Mouse (Mus musculus) E14TG2a.4 (cell line): ENCODE data around the gene Gm42878.

Experiments used
- CTCF ChIP-seq: conservative IDR thresholded peaks from 2 replicates; pipeline ENCODE4 v1.5.1; 2014; ENCODE audit warnings: low read length
- POU5F1 ChIP-seq: IDR thresholded peaks from 2 replicates; pipeline ENCODE4 v1.6.1; 2014; ENCODE audit warnings: low read length, borderline replicate concordance

DNA sequence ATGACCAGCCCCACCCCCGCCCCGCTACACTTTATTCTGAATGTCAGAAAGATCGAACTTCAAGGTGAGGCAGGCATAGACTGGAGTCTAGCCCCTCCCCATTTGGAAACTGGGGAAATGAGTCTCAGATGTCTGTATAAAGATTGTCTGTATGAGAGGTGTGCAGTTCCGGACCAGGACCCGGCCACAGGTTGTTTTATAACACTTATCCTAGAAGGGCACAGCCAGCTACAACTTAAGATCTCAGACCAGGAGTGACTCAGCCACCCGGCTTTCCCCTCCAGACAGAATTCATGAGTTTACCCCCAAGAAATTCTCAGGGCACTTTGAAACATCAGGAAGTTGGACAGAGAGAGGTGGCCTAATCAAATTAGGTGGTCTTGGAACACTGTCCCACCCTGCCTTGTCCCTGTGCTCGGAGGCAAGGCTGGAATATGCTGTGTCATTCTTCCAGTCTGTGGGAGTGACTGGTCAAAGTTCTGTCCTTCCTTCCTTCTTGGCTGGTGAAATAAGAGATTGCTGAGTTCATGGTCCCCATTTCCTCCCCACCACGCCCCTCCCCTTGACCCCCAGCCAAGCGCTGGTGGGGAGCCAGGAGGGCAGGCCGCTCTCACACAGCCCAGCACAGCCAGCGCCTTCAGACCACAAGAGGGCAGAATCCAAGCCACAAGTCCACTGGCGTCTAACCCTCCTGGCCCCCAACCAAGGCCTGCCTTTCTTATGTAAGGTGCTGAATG is 38.7 kb upstream of the Gm42878 start:
- TF ChIP-seq POU5F1 (no peak), CTCF (peak; percentile 47)
